Mouse (Mus musculus): ENCODE measurements at regions not wholly inside any gene's neighbourhood (a gene's known extent, or its start where the extent isn't known, plus 50 kb on each side); places are given as distances from the start of the nearest gene placed in this dataset.

DNA sequence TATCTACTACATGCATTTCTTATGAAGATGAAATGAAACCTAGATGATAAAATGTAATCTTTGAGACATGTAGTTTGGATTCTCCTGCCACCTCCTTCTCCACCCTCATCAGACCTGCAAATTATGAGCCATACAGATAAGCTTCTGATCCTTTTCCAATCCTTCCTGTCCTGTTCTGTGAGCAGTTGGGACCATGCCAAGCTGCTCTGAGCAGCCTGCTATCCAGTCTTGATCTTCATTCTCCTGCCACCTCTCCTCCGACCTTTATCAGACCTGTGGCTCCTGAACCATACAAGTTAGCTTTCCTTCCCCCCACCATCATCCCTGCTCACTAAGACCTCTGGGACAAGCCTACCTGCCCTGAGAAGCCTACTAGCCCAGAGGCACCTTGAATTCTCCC lies 689.8 kb upstream of the Map3k7 start:
- no peak for ATAC-seq
- Histone ChIP-seq H3K9me3 (replicated peaks) (no peaks in the 10 kb centered on the region), H3K4me2 (no peak overlapping the region), H3K36me3 (no peaks in the 10 kb centered on the region), H3K4me3 (no peak overlapping the region), H3K9ac (no peak overlapping the region), H3K27ac (no peak overlapping the region), H3K4me1 (no peaks in the 10 kb centered on the region), H3K27me3 (replicated peaks) (no peaks in the 10 kb centered on the region)
- 48% methylated on average over 1 of the region's 1 CpGs for WGBS (ENCODE audit: insufficient replicate concordance)

DNA sequence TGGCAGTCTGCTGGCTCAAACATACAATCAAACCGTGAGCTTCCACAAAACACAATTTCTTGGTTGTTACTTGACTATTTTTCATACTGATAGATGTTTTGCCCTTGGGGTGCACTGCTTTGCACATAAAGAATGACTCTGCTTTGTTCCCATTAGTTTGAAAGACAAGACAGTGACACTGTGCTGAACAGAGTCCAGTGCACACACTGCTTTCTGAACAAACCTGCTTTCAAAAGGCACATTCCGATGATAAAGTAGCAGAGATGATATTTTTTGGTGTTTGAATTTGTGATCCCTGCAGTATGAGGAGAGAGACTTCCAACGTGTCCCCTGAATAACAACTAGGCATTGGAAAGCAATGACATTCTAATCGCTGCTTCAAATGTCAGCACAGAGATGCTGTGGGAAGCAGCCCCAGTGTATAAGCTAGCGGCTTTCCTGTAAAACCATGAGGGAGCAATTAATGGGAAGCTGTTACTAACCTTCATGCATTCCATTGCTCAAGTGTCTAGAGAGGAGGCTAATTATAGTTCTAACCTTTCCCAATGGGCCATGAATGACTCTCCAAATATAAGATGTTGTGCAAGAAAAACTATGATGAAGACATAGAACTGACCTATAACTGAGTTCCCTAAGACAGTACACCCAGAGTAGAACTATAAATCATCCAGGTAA lies 673.5 kb upstream of the Map3k7 start:
- Histone ChIP-seq H3K36me3 (no peaks in the 10 kb centered on the region), H3K4me1 (no peaks in the 10 kb centered on the region), H3K9me3 (replicated peaks) (no peaks in the 10 kb centered on the region), H3K9ac (no peak overlapping the region), H3K27ac (no peak overlapping the region), H3K4me2 (no peak overlapping the region), H3K4me3 (no peak overlapping the region), H3K27me3 (replicated peaks) (no peaks in the 10 kb centered on the region)
- ATAC-seq, result no peak
- 68% methylated on average over 5 of the region's 5 CpGs for WGBS (ENCODE audit: insufficient replicate concordance)

DNA sequence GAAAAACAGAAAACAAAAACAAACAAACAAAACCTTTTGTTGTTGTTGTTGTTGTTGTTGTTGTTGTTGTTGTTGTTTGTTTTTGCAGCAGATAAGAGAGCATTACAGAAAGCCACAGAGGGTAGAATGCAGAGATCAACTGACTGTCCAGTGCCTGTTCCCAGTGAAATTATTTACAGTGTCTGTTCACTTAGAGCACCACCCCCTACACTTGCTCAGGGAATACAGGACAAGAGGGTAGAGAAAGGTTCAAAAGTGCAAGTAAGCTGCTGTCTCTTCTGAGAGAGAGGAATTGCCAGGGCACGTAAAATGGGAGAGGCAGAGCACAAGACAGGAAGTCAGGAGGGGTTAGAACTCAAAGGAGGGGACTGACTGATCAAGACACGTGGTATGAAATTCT lies 670.1 kb upstream of the Map3k7 start:
- H3K9me3 ChIP-seq (replicated peaks), result no peaks in the 10 kb centered on the region
- no peak overlapping the region for H3K4me2 ChIP-seq

DNA sequence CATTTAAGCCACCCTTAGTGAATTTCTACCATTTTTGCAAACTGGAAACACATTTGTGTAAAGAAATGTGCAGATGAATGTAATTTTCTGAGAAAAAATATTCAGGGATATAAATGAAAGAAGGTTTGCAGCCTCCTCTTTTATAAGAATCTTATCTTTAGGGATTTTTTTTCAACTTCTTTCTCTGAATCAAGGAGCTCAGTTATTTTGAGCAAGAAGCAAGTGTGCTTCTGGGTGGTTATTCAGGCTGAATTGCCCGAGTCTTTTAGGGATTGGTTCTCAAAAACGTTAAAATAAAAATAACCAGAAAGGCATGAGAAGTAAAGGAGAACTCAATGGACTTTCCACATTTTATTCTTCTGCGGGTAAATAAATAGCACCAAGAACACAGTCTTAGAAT lies 666.0 kb upstream of the Map3k7 start:
- Histone ChIP-seq H3K9me3 (replicated peaks) (no peaks in the 10 kb centered on the region), H3K9ac (no peak overlapping the region), H3K27me3 (replicated peaks) (no peaks in the 10 kb centered on the region), H3K36me3 (no peaks in the 10 kb centered on the region), H3K27ac (no peak overlapping the region), H3K4me3 (no peak overlapping the region), H3K4me1 (no peaks in the 10 kb centered on the region), H3K4me2 (no peak overlapping the region)
- ATAC-seq, result no peak
- 68% methylated on average over 3 of the region's 3 CpGs for WGBS (ENCODE audit: insufficient replicate concordance)

More for the DNA sequence above, 670.1 kb upstream of the Map3k7 start:
- ATAC-seq, result no peak
- Histone ChIP-seq H3K27ac (no peak overlapping the region), H3K4me3 (no peak overlapping the region), H3K9ac (no peak overlapping the region), H3K27me3 (replicated peaks) (no peaks in the 10 kb centered on the region), H3K36me3 (no peaks in the 10 kb centered on the region), H3K4me1 (no peaks in the 10 kb centered on the region)
- 27% methylated on average over 2 of the region's 2 CpGs for WGBS (ENCODE audit: insufficient replicate concordance)

DNA sequence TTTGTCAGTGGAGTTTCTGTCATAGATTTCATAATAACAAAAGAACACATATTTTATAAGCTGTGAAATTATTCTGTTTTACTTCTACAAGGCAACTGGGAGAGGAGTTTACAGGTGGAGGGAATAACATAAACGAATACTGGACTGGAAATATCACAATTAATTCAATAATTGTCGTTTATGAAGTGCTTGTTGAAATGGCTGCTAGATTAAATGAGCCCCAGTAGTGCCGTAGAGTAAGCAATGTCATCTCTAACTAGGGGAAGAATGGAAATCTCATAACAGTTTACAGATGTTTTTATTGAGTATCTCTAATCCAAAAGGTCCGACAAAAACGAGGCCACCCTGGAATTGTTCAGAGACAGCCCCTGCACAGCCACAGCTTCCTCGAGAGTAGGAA lies 644.6 kb upstream of the Map3k7 start:
- no peaks in the 10 kb centered on the region for H3K36me3 ChIP-seq
- no peak overlapping the region for H3K9ac ChIP-seq
- 56% methylated on average over 6 of the region's 6 CpGs for WGBS (ENCODE audit: insufficient replicate concordance)

DNA sequence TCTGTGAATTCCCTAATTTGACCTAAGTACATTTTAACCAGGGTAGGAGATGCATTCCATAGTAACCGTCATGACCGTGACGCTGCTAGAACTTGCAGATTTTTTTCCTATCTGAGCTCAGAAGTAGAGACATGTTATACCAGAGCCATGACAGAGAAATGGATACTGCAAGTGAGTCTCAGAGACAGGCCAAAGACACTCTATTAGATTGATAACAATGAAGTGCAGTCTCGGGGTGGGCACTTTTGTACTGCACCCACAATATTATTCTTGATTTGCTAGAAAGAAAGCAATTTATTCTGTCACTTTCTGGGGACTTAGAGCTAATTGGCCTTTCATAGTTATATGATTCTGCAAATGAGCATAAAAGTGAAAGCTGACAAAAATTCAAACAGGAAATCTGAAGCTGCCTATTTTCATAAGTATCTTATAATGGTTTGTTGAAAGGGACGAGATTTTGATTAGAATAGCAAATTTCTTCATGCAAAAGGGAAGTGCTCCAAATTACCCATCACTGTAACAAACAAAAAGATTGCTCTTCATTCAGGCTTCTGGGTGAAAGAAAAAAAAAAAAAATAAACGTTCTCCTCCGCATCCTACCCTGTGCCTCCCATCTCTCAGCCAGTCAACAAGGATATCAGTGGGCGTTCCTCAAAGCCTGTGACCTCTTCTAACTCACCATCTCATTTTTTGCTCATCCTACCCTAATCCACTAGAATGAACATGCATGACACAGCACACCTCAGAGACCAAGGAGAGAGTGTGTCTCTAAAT lies 643.0 kb upstream of the Map3k7 start:
- no peak overlapping the region for H3K4me3 ChIP-seq
- H3K4me2 ChIP-seq, result no peak overlapping the region
- no peaks in the 10 kb centered on the region for H3K27me3 ChIP-seq (replicated peaks)
- H3K36me3 ChIP-seq, result no peaks in the 10 kb centered on the region
- 61% methylated on average over 8 of the region's 8 CpGs for WGBS (ENCODE audit: insufficient replicate concordance)
- no peaks in the 10 kb centered on the region for H3K9me3 ChIP-seq (replicated peaks)
- no peaks in the 10 kb centered on the region for H3K4me1 ChIP-seq
- H3K9ac ChIP-seq, result no peak overlapping the region
- no peak overlapping the region for H3K27ac ChIP-seq
- no peak for ATAC-seq

More for the DNA sequence above, 644.6 kb upstream of the Map3k7 start:
- H3K4me1 ChIP-seq, result no peaks in the 10 kb centered on the region
- H3K4me2 ChIP-seq, result no peak overlapping the region
- H3K9me3 ChIP-seq (replicated peaks), result no peaks in the 10 kb centered on the region
- ATAC-seq, result no peak
- H3K4me3 ChIP-seq, result no peak overlapping the region
- H3K27ac ChIP-seq, result no peak overlapping the region
- no peaks in the 10 kb centered on the region for H3K27me3 ChIP-seq (replicated peaks)

DNA sequence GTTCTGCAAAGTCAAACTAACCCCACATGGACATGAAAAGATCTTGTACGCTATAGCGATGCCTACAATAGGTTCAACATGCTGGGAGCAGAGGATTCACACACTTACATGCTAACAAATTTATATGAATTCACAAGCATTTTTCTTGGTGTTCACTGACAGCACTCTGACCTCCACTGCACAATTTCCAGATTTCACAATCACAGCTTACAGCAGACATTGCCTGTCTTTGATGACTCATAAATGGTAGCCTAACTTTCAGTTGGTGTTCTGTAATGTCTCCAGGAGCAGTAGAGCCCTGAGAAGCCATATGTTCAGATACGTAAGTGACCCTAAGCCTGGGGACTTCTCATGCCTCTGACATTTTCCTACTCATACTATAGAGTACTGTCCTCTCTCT lies 640.1 kb upstream of the Map3k7 start:
- no peak overlapping the region for H3K4me2 ChIP-seq
- ATAC-seq, result no peak
- WGBS (ENCODE audit: insufficient replicate concordance), result 71% methylated on average over 3 of the region's 3 CpGs
- no peak overlapping the region for H3K27ac ChIP-seq
- H3K9ac ChIP-seq, result no peak overlapping the region
- no peaks in the 10 kb centered on the region for H3K27me3 ChIP-seq (replicated peaks)
- H3K4me3 ChIP-seq, result no peak overlapping the region
- H3K9me3 ChIP-seq (replicated peaks), result no peaks in the 10 kb centered on the region
- no peaks in the 10 kb centered on the region for H3K4me1 ChIP-seq
- no peaks in the 10 kb centered on the region for H3K36me3 ChIP-seq

DNA sequence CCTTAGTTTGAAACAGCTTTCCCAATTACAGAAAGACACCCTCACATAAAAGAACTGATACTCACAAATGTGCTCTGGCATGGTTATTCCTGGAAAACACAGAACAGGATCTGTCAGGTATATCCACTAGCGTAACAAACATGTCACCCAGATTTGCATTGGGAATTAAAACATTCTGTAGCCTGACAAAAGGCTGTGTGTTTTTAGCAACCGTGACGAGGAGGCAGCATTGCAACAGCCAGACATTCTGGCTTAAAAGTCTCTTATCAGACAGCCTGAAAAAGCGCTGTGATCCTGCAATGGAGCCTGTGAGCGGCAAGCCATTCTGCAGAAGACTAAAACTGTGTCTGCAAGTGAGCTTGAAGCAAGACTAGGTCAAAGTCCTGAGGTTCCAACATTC lies 635.1 kb upstream of the Map3k7 start:
- WGBS (ENCODE audit: insufficient replicate concordance), result 60% methylated on average over 5 of the region's 5 CpGs
- no peaks in the 10 kb centered on the region for H3K36me3 ChIP-seq
- no peak for ATAC-seq
- no peak overlapping the region for H3K4me2 ChIP-seq
- no peaks in the 10 kb centered on the region for H3K27me3 ChIP-seq (replicated peaks)
- no peak overlapping the region for H3K4me3 ChIP-seq
- H3K27ac ChIP-seq, result no peak overlapping the region
- no peaks in the 10 kb centered on the region for H3K9me3 ChIP-seq (replicated peaks)
- H3K9ac ChIP-seq, result no peak overlapping the region
- no peaks in the 10 kb centered on the region for H3K4me1 ChIP-seq

DNA sequence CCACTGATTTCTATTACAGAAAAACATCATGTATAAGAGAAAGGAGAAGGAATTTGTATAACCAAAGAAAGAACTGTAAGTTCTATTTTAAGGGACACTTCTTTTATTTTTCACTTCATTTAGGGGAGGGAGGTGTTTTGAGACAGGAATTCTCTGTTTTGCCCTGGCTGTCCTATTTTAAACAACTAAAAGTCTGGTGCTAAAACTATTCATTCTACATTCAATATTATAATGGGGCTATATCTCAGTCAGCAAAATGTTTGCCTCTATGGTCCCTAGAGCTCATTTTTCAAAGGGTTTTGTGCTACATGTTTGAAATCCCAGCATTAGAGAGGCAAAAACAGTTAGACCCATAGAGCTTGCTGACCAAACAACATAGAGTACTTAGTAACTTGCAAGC lies 632.8 kb upstream of the Map3k7 start:
- Histone ChIP-seq H3K4me1 (no peaks in the 10 kb centered on the region), H3K9me3 (replicated peaks) (no peaks in the 10 kb centered on the region), H3K27me3 (replicated peaks) (no peaks in the 10 kb centered on the region), H3K36me3 (no peaks in the 10 kb centered on the region), H3K4me2 (no peak overlapping the region), H3K9ac (no peak overlapping the region), H3K4me3 (no peak overlapping the region), H3K27ac (no peak overlapping the region)
- no peak for ATAC-seq

DNA sequence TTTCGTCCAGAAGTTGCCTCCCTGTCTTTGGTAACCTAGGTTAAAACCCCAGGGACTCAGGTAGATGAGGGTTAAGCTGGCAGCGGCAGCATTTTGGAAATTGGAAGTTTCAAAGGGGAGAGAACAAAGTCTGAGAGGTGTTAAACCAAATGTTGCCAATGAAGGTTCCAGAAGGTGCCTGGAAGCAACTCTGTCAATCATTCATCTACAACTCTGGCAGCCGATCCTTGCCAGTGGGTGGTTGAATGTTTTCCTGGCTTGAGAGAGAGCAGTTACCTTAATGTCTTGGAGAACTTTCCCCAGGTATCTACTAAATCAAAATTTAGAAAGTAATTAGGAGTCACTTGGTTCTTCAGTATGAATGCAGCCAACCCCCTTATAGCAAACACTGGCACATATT lies 628.2 kb upstream of the Map3k7 start:
- Histone ChIP-seq H3K27me3 (replicated peaks) (no peaks in the 10 kb centered on the region), H3K9ac (no peak overlapping the region), H3K4me3 (no peak overlapping the region), H3K27ac (no peak overlapping the region), H3K36me3 (no peaks in the 10 kb centered on the region), H3K4me1 (no peaks in the 10 kb centered on the region), H3K9me3 (replicated peaks) (no peaks in the 10 kb centered on the region), H3K4me2 (no peak overlapping the region)
- WGBS (ENCODE audit: insufficient replicate concordance), result 66% methylated on average over 3 of the region's 3 CpGs
- no peak for ATAC-seq

DNA sequence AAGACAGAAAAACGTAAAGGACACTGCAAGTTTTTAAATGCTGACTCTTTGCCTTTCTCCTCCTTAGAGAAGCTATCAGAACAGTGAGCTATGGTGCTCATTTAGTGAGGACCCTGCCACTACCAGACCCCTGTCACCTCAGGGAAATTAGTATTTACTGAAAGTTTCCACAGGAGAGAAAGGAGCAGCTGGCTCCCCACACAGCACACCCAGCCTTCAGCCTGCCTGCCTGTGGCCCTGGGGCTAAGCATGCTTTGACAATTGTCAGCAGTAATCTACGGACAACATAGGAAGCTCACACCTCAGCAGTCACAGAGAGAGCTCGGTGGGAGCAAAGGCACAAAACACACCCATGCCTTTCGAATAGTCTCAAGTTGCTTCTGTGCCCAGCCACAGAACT lies 625.9 kb upstream of the Map3k7 start:
- no peak overlapping the region for H3K4me3 ChIP-seq
- WGBS (ENCODE audit: insufficient replicate concordance), result 68% methylated on average over 4 of the region's 4 CpGs
- no peak for ATAC-seq

DNA sequence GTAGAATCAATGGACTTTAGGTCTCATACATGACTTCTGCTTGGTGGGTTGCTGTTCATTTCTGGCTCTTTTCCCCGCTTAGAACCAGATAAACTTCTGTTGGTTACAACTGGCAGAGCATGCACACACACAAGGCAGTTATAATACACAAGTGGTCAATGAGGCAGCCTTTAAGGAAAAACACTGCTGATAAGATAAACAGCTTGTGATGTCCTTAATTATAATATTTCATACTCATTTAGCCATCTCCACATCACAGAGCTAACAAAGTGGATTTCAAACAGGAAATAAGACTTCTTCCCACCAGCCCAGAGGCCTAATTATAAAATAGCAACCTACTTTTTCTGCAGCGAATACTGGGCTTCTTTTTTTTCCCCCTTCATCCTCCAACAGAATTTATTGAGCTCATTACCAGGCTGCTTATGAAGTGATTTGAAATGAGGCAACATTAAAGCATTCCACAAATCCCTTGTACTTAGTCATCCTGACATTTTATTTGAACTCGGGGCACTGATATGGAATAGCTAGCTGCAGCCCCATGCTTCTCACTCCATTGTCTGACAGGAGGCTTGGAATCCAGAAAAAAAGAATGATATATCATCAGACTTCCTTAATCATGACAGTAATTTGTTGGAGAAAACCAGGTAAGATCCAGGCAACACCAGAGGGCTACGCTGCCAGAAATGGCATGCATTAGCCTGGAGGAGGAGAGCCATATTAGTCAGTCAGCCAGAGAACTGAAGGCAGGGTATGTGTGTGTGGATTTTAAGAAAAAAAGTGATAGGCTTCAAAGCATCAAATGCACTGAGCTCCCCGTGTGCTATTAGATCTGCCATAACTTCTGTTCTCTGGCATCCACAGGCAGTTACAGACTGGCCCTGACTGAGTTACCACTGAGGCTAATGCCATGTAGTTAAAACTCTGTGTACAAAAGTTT lies 620.3 kb upstream of the Map3k7 start:
- no peaks in the 10 kb centered on the region for H3K9me3 ChIP-seq (replicated peaks)
- no peak overlapping the region for H3K4me3 ChIP-seq
- no peak overlapping the region for H3K9ac ChIP-seq
- H3K36me3 ChIP-seq, result no peaks in the 10 kb centered on the region
- H3K4me2 ChIP-seq, result no peak overlapping the region
- no peak for ATAC-seq
- H3K27me3 ChIP-seq (replicated peaks), result no peaks in the 10 kb centered on the region
- no peaks in the 10 kb centered on the region for H3K4me1 ChIP-seq
- 55% methylated on average over 5 of the region's 5 CpGs for WGBS (ENCODE audit: insufficient replicate concordance)
- no peak overlapping the region for H3K27ac ChIP-seq

More for the DNA sequence above, 625.9 kb upstream of the Map3k7 start:
- H3K4me1 ChIP-seq, result no peaks in the 10 kb centered on the region
- H3K9me3 ChIP-seq (replicated peaks), result no peaks in the 10 kb centered on the region
- no peak overlapping the region for H3K9ac ChIP-seq
- no peaks in the 10 kb centered on the region for H3K27me3 ChIP-seq (replicated peaks)
- no peak overlapping the region for H3K4me2 ChIP-seq
- H3K36me3 ChIP-seq, result no peaks in the 10 kb centered on the region
- no peak overlapping the region for H3K27ac ChIP-seq

Measured in liver, embryonic 12.5 days (tissue).